Mouse (Mus musculus) liver, embryonic 11.5 days (tissue): ENCODE results near the gene Sphkap. TPM values are rescaled to one million over a fixed set of nuclear protein-coding genes. Genes with fewer than 3 reads are reported as not detected.

Experiments used
- ATAC-seq: fragments of 200-750 bp; cut with Nextera tagmentation; replicated peaks from 2 replicates; pipeline ENCODE4 v1.8.0; 2017; ENCODE audit warnings: moderate number of reproducible peaks, mild to moderate bottlenecking, moderate TSS enrichment, moderate library complexity; ENCODE audit not compliant: low FRiP score
- DNase-seq: peaks from one replicate; pipeline ENCODE4 v3.0.0-alpha.2; 2017; ENCODE audit warnings: low spot score
- H3K27ac ChIP-seq: fragments of 300-500 bp; sonication (generic); 2 replicates; pipeline ENCODE4 v1.5.1; 2014; ENCODE audit warnings: mild to moderate bottlenecking, low read depth, low read length, control low read depth
- H3K27me3 ChIP-seq: fragments of 300-500 bp; sonication (generic); replicated peaks from 2 replicates; pipeline ENCODE4 v1.6.1; 2014; ENCODE audit warnings: low read length, mixed read lengths; ENCODE audit not compliant: control insufficient read depth, insufficient read depth
- H3K36me3 ChIP-seq: fragments of 300-500 bp; sonication (generic); 2 replicates; pipeline ENCODE4 v1.6.1; 2014; ENCODE audit warnings: mild to moderate bottlenecking, low read length, moderate library complexity, mixed read lengths; ENCODE audit not compliant: control insufficient read depth, insufficient read depth
- H3K4me1 ChIP-seq: fragments of 300-500 bp; sonication (generic); replicated peaks from 2 replicates; pipeline ENCODE4 v1.6.1; 2014; ENCODE audit warnings: low read length, mixed read lengths; ENCODE audit not compliant: control insufficient read depth, insufficient read depth
- H3K4me2 ChIP-seq: fragments of 300-500 bp; sonication (generic); 2 replicates; pipeline ENCODE4 v1.6.1; 2014; ENCODE audit warnings: mild to moderate bottlenecking, control low read depth, moderate library complexity
- H3K4me3 ChIP-seq: fragments of 300-500 bp; sonication (generic); 2 replicates; pipeline ENCODE4 v1.5.1; 2014; ENCODE audit warnings: low read depth, low read length, control low read depth
- H3K9ac ChIP-seq: fragments of 300-500 bp; sonication (generic); 2 replicates; pipeline ENCODE4 v1.6.1; 2014; ENCODE audit warnings: low read depth, low read length, control low read depth
- H3K9me3 ChIP-seq: fragments of 300-500 bp; sonication (generic); 2 replicates; pipeline ENCODE4 v1.6.1; 2016; ENCODE audit warnings: low read length, inconsistent platforms, mixed read lengths; ENCODE audit not compliant: control insufficient read depth
- WGBS: fragments of 180-500 bp; shearing (Covaris S2); extraction: QIAGEN DNeasy Blood & Tissue Kit; methylation state at CpG from one replicate; pipeline ENCODE4 v1.1.7; 2014; 5-methylcytosine and 5-hydroxymethylcytosine counted together
- polyA plus RNA-seq: library from polyadenylated mRNA; unstranded; fragments of >200 nt; fragmentation: Nextera tagmentation; extraction: Ambion mirVana; gene quantifications from 2 replicates; pipeline ENCODE4 v1.2.1, GENCODE M21; 2014

Sphkap gene
- polyA plus RNA-seq, 1 experiment from 2014 or later, result 0.84 TPM

- WGBS, result 67% methylated on average over 5 of the region's 5 CpGs
- H3K9ac ChIP-seq, result no peak overlapping the region
- no peak overlapping the region for H3K4me2 ChIP-seq
- no peaks in the 10 kb centered on the region for H3K36me3 ChIP-seq
- no peak overlapping the region for H3K4me3 ChIP-seq
- no peak for DNase-seq
- H3K4me1 ChIP-seq, result no peaks in the 10 kb centered on the region
- H3K27me3 ChIP-seq, result no peaks in the 10 kb centered on the region
- no peaks in the 10 kb centered on the region for H3K9me3 ChIP-seq
- no peak for ATAC-seq
- H3K27ac ChIP-seq, result no peak overlapping the region
Measured at GRCm38 (mm10) chr1:83395559-83395958, 12.4 kb downstream of the Sphkap start.

DNA sequence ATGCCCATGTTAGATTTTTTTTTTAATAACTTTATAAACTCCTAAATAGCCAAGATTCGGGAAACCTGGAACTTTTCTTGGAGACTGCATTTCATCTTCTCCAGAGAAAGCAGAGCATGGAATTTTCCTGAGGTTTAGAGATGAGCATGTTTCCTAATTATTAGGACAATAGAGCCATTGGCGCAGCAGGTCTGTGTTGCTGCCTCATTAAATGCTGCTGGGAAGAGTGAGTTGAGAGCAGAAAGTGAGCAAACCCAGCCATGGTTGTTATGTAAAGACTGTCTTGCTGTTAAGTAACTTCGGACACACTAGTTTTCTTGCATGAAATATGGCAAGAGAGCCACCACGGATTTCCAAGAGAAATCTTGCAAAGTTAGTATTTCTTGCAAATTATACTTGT lies 18.6 kb downstream of the Sphkap start:
- Histone ChIP-seq H3K9me3 (no peaks in the 10 kb centered on the region), H3K36me3 (no peaks in the 10 kb centered on the region), H3K4me2 (no peak overlapping the region), H3K27me3 (no peaks in the 10 kb centered on the region), H3K4me3 (no peak overlapping the region), H3K4me1 (no peaks in the 10 kb centered on the region), H3K9ac (no peak overlapping the region), H3K27ac (no peak overlapping the region)
- ATAC-seq (no peak), DNase-seq (no peak)
- WGBS, result 76% methylated on average over 4 of the region's 4 CpGs

DNA sequence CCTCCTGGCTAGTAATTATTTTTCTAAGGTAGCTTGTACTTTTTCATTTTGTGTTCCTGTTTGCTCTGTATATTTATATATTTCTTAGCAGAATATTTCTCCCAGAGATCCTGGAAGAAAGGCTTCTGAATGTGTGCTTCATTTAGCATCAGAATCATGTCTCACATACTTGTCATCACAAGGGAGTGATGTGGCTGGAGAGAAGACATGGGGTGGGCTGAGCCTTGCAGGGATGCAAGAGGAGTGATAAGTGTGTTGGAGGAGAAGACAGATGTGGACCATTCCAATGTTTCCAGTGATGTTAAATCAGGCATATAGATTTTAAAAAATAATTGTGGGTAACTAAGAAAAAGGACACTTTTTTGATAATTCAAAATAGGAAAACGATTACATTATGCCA lies 30.6 kb downstream of the Sphkap start:
- H3K27me3 ChIP-seq, result no peaks in the 10 kb centered on the region
- H3K27ac ChIP-seq, result no peak overlapping the region
- no peaks in the 10 kb centered on the region for H3K4me1 ChIP-seq
- no peak overlapping the region for H3K9ac ChIP-seq
- no peak for ATAC-seq
- H3K4me2 ChIP-seq, result no peak overlapping the region
- no peak overlapping the region for H3K4me3 ChIP-seq
- DNase-seq, result no peak
- no peaks in the 10 kb centered on the region for H3K9me3 ChIP-seq
- WGBS, result 64% methylated on average over 1 of the region's 1 CpGs
- no peaks in the 10 kb centered on the region for H3K36me3 ChIP-seq

DNA sequence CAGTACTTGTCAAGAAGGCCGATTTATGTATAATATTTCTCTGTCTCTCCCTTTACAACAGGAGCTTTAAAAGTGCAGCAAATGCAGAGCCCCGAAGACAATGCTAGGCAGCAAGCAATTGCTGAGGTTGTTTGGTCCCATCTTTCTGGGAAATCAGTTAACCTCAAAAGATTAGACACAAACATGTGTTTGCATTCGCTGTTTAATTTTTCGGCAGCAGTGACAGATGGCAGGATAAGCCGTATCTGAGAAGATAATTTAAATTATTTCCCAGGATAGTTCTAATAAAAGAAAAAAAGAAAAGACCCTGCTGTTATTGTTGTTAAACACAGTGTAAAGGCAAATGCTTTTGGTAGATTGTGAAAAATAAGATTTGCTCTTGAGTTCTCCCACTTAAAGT lies 41.5 kb downstream of the Sphkap start:
- Histone ChIP-seq H3K4me1 (no peaks in the 10 kb centered on the region), H3K9me3 (no peaks in the 10 kb centered on the region), H3K27me3 (no peaks in the 10 kb centered on the region), H3K9ac (no peak overlapping the region), H3K4me2 (no peak overlapping the region), H3K27ac (no peak overlapping the region), H3K36me3 (no peaks in the 10 kb centered on the region), H3K4me3 (no peak overlapping the region)
- WGBS, result 81% methylated on average over 5 of the region's 5 CpGs
- ATAC-seq (no peak), DNase-seq (no peak)

- no peak overlapping the region for H3K27ac ChIP-seq
- H3K4me1 ChIP-seq, result no peaks in the 10 kb centered on the region
- DNase-seq, result no peak
- no peaks in the 10 kb centered on the region for H3K9me3 ChIP-seq
- ATAC-seq, result no peak
- 73% methylated on average over 6 of the region's 6 CpGs for WGBS
- H3K9ac ChIP-seq, result no peak overlapping the region
- no peak overlapping the region for H3K4me3 ChIP-seq
- no peaks in the 10 kb centered on the region for H3K36me3 ChIP-seq
- H3K27me3 ChIP-seq, result no peaks in the 10 kb centered on the region
- no peak overlapping the region for H3K4me2 ChIP-seq
Measured at GRCm38 (mm10) chr1:83362168-83362567, 45.8 kb downstream of the Sphkap start.

DNA sequence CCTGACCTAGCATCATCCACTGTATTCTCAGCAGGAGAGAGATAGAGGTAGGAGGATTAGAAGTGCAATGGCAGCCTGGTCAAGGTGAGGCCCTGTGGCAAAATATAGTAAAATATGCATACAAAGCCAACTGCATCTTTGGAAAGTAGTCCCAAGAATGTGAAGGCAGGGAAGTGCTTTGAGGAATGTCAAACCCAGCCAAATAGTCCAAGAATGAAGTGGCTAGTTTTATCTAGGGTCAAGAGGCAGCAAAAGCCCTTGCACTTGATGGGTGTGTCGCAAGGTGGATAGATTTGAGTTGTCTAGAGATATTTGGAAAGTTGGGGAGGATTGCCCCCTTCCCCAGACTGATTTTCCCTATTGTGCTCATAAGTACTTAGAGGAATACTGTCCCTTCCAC lies 61.5 kb downstream of the Sphkap start:
- H3K9ac ChIP-seq, result no peak overlapping the region
- no peak overlapping the region for H3K4me3 ChIP-seq
- H3K27ac ChIP-seq, result no peak overlapping the region
- H3K4me1 ChIP-seq, result no peaks in the 10 kb centered on the region
- H3K36me3 ChIP-seq, result no peaks in the 10 kb centered on the region
- no peak for ATAC-seq
- H3K9me3 ChIP-seq, result no peaks in the 10 kb centered on the region
- 81% methylated on average over 1 of the region's 1 CpGs for WGBS
- H3K4me2 ChIP-seq, result no peak overlapping the region
- no peaks in the 10 kb centered on the region for H3K27me3 ChIP-seq
- DNase-seq, result no peak

DNA sequence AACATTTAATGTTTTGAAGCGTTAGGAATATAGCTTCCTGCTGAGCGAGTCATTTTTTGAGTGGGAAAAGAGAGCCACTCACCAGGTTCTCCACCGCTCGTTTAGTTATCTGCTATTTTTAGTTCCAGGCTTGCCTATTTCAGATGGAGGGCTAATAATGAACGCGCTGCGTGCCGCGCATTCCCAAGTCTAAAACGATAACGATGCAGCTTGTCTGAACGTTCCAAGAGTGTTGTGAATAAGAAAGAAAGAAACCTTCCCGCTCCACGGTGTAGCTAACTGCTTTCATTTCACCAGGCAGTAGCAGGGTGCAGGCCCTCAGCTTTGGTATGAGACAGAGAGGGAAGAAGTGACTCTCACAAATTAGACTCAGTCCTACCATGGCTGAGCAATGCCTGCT lies 62.4 kb downstream of the Sphkap start:
- no peaks in the 10 kb centered on the region for H3K4me1 ChIP-seq
- 82% methylated on average over 14 of the region's 14 CpGs for WGBS
- no peaks in the 10 kb centered on the region for H3K36me3 ChIP-seq
- H3K4me2 ChIP-seq, result no peak overlapping the region
- H3K9ac ChIP-seq, result no peak overlapping the region
- DNase-seq (no peak), ATAC-seq (no peak)
- no peaks in the 10 kb centered on the region for H3K27me3 ChIP-seq
- H3K27ac ChIP-seq, result no peak overlapping the region
- no peak overlapping the region for H3K4me3 ChIP-seq
- no peaks in the 10 kb centered on the region for H3K9me3 ChIP-seq

DNA sequence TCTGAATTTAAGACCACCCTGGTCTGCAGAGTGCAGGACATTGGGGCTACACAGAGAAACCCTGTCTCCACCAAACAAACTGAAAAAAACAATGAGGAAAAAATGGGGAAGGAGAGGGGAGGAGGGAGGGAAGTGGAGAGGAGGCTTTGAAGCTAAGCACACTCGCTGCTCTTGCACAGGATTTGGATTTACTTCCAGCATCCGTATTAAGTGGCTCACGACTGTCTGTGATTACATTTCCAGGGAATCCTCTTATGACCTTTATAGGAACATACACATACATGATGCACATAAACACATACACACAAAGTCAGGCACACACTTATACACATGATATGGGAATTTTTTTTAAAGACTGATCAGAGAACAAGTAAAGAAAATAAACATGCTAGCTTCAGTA lies 62.9 kb downstream of the Sphkap start:
- H3K27ac ChIP-seq, result no peak overlapping the region

GRCm38 (mm10) chr1:83342726-83343250 lies 65.2 kb downstream of the Sphkap start:
- no peaks in the 10 kb centered on the region for H3K4me1 ChIP-seq
- no peaks in the 10 kb centered on the region for H3K9me3 ChIP-seq
- 73% methylated on average over 4 of the region's 4 CpGs for WGBS
- ATAC-seq (no peak), DNase-seq (no peak)
- H3K27ac ChIP-seq, result no peak overlapping the region
- H3K9ac ChIP-seq, result no peak overlapping the region
- H3K4me3 ChIP-seq, result no peak overlapping the region
- H3K36me3 ChIP-seq, result no peaks in the 10 kb centered on the region
- H3K27me3 ChIP-seq, result no peaks in the 10 kb centered on the region
- no peak overlapping the region for H3K4me2 ChIP-seq

More for the DNA sequence above, 62.9 kb downstream of the Sphkap start:
- Histone ChIP-seq H3K9ac (no peak overlapping the region), H3K27me3 (no peaks in the 10 kb centered on the region), H3K4me1 (no peaks in the 10 kb centered on the region), H3K4me2 (no peak overlapping the region), H3K36me3 (no peaks in the 10 kb centered on the region), H3K4me3 (no peak overlapping the region), H3K9me3 (no peaks in the 10 kb centered on the region)
- WGBS, result 69% methylated on average over 3 of the region's 3 CpGs
- DNase-seq (no peak), ATAC-seq (no peak)
